Mouse (Mus musculus): ENCODE results near the gene Mthfd1l. TPM values are rescaled to one million over a fixed set of nuclear protein-coding genes. Genes with fewer than 3 reads are reported as not detected.

Gene Mthfd1l
- polyA plus RNA-seq, 1 experiment from 2014 or later = 6.7 TPM

- peak; percentile 24; the same call in 1 of the 2 replicates for ATAC-seq (ENCODE audit: low FRiP score)
- WGBS = 59% methylated on average over 15 of the region's 15 CpGs
- no peaks in the 10 kb centered on the region for H3K9me3 ChIP-seq (replicated peaks)
- no peak overlapping the region; the same call in 1 of the 2 replicates for H3K4me2 ChIP-seq
- H3K36me3 ChIP-seq = no peaks in the 10 kb centered on the region
- no peak overlapping the region for H3K9ac ChIP-seq (replicated peaks)
- no peak overlapping the region for H3K27ac ChIP-seq (replicated peaks)
- H3K27me3 ChIP-seq (replicated peaks) = no peaks in the 10 kb centered on the region
- H3K4me1 ChIP-seq = no peaks in the 10 kb centered on the region; the same call in 1 of the 2 replicates
- no peak overlapping the region for H3K4me3 ChIP-seq (replicated peaks)
These were observed 236.1 kb downstream of the Mthfd1l start for GRCm38 (mm10) chr10:4209040-4209439.

GRCm38 (mm10) chr10:4210313-4211066 is 237.6 kb downstream of the Mthfd1l start:
- ATAC-seq (ENCODE audit: low FRiP score) = no peak
- H3K4me3 ChIP-seq (replicated peaks) = no peak overlapping the region
- WGBS = 53% methylated on average over 24 of the region's 24 CpGs
- no peaks in the 10 kb centered on the region for H3K36me3 ChIP-seq
- H3K4me2 ChIP-seq = peak overlapping the region; percentile 36
- no peaks in the 10 kb centered on the region for H3K27me3 ChIP-seq (replicated peaks)
- H3K9me3 ChIP-seq (replicated peaks) = no peaks in the 10 kb centered on the region
- no peak overlapping the region for H3K9ac ChIP-seq (replicated peaks)
- no peak overlapping the region for H3K27ac ChIP-seq (replicated peaks)
- no peaks in the 10 kb centered on the region; the same call in 1 of the 2 replicates for H3K4me1 ChIP-seq

GRCm38 (mm10) chr10:4211067-4211447 is 238.1 kb downstream of the Mthfd1l start:
- WGBS = 88% methylated on average over 4 of the region's 4 CpGs
- Histone ChIP-seq H3K36me3 (no peaks in the 10 kb centered on the region), H3K27ac (replicated peaks) (no peak overlapping the region), H3K9me3 (replicated peaks) (no peaks in the 10 kb centered on the region), H3K27me3 (replicated peaks) (no peaks in the 10 kb centered on the region), H3K4me2 (no peak overlapping the region), H3K9ac (replicated peaks) (no peak overlapping the region), H3K4me1 (no peaks in the 10 kb centered on the region; the same call in 1 of the 2 replicates), H3K4me3 (replicated peaks) (no peak overlapping the region)
- no peak for ATAC-seq (ENCODE audit: low FRiP score)

Other genes with a start within 250 kb of the Mthfd1l start
- gene Plekhg1, start 232.8 kb upstream of the Mthfd1l start, polyA plus RNA-seq (2015; fragmentation: Nextera tagmentation; extraction: Ambion mirVana) = 6.5 and 7.4 TPM in 2 replicates